Mouse (Mus musculus) MEL (cell line): ENCODE data around the gene Kdr.

Source experiments
- CHD1 ChIP-seq: IDR thresholded peaks from 2 replicates; pipeline ENCODE4 v1.6.1; 2012; ENCODE audit warnings: low read depth, mild to moderate bottlenecking, inconsistent platforms, low read length, improper control_type of control experiment
- CTCF ChIP-seq, 3 experiments: IDR thresholded peaks in 2 of 3; conservative IDR thresholded peaks in 1 of 3; 2 replicates each; pipeline ENCODE4 v1.5.1; 2011 to 2012; ENCODE audit warnings: low read length in 3 of 3, low read depth in 2 of 3, mild to moderate bottlenecking in 2 of 3, improper control_type of control experiment in 1 of 3, inconsistent platforms in 1 of 3, mixed read lengths in 1 of 3, moderate library complexity in 1 of 3; ENCODE audit not compliant: control insufficient read depth in 1 of 3, insufficient read depth in 1 of 3, poor library complexity in 1 of 3, severe bottlenecking in 1 of 3
- GATA1 ChIP-seq: IDR thresholded peaks from 2 replicates; pipeline ENCODE4 v1.6.1; 2011; ENCODE audit warnings: low read depth, low read length, improper control_type of control experiment
- HCFC1 ChIP-seq: IDR thresholded peaks from 2 replicates; pipeline ENCODE4 v1.6.1; 2012; ENCODE audit warnings: low read depth, mild to moderate bottlenecking, inconsistent platforms, low read length, improper control_type of control experiment, moderate library complexity
- KAT2A ChIP-seq: conservative IDR thresholded peaks from 2 replicates; pipeline ENCODE4 v1.6.1; 2012; ENCODE audit warnings: low read depth, low read length, improper control_type of control experiment, inconsistent platforms
- MAFK ChIP-seq: IDR thresholded peaks from 2 replicates; pipeline ENCODE4 v1.6.1; 2011; ENCODE audit warnings: low read depth, mild to moderate bottlenecking, low read length, improper control_type of control experiment, borderline replicate concordance
- MAX ChIP-seq: IDR thresholded peaks from 2 replicates; pipeline ENCODE4 v1.6.1; 2011; ENCODE audit warnings: low read length, improper control_type of control experiment
- NRF1 ChIP-seq: IDR thresholded peaks from 2 replicates; pipeline ENCODE4 v1.6.1; 2014; ENCODE audit warnings: low read depth, mild to moderate bottlenecking, inconsistent platforms, low read length, improper control_type of control experiment, moderate library complexity; ENCODE audit not compliant: poor library complexity, insufficient read depth, severe bottlenecking
- UBTF ChIP-seq: IDR thresholded peaks from 2 replicates; pipeline ENCODE4 v1.6.1; 2012; ENCODE audit warnings: low read depth, mild to moderate bottlenecking, inconsistent platforms, low read length, improper control_type of control experiment, moderate library complexity, borderline replicate concordance; ENCODE audit not compliant: insufficient read depth
- USF1 ChIP-seq: IDR thresholded peaks from 2 replicates; pipeline ENCODE4 v1.6.1; 2014; ENCODE audit warnings: low read depth, mild to moderate bottlenecking, inconsistent platforms, low read length, improper control_type of control experiment, moderate library complexity
- USF2 ChIP-seq, 2 experiments: IDR thresholded peaks; 2 replicates each; pipeline ENCODE4 v1.6.1; 2011 to 2012; ENCODE audit warnings: improper control_type of control experiment in 2 of 2, low read length in 2 of 2, borderline replicate concordance in 1 of 2, inconsistent platforms in 1 of 2, low read depth in 1 of 2, mild to moderate bottlenecking in 1 of 2; ENCODE audit not compliant: insufficient read depth in 1 of 2
- ZNF384 ChIP-seq: IDR thresholded peaks from 2 replicates; pipeline ENCODE4 v1.6.1; 2012; ENCODE audit warnings: low read depth, mild to moderate bottlenecking, inconsistent platforms, low read length, improper control_type of control experiment

GRCm38 (mm10) chr5:75975398-75975797 is 2.9 kb downstream of the Kdr start:
- TF ChIP-seq NRF1: no peak
- no peak for TF ChIP-seq GATA1
- no peak for TF ChIP-seq CTCF (IDR thresholded peaks at IDR 0.05 in 2 of 3, conservative IDR thresholded peaks at IDR 0.05 in 1 of 3; ENCODE audit: control insufficient read depth in 1 of 3, insufficient read depth in 1 of 3, low read depth in 2 of 3, low read length in 3 of 3, poor library complexity in 1 of 3, severe bottlenecking in 1 of 3)
- TF ChIP-seq USF2 (IDR thresholded peaks at IDR 0.05; ENCODE audit: borderline replicate concordance in 1 of 2, insufficient read depth in 1 of 2, low read depth in 1 of 2, low read length in 2 of 2): no peak
- TF ChIP-seq CHD1: no peak
- TF ChIP-seq MAFK: no peak
- no peak for TF ChIP-seq UBTF
- no peak for TF ChIP-seq HCFC1
- TF ChIP-seq ZNF384: no peak
- no peak for TF ChIP-seq USF1
- TF ChIP-seq MAX: no peak
- no peak for TF ChIP-seq KAT2A
